Mouse (Mus musculus) midbrain, embryonic 14.5 days (tissue): ENCODE data around the gene Olfr70. TPM values are rescaled to one million over a fixed set of nuclear protein-coding genes. Genes with fewer than 3 reads are reported as not detected.
A peak's percentile ranks its signal among the peaks of the same experiment; 100 is the strongest.

Source experiments
- ATAC-seq: fragments of 200-750 bp; cut with Nextera tagmentation; 2 replicates; pipeline ENCODE4 v1.8.0; 2017; ENCODE audit warnings: moderate number of reproducible peaks, moderate library complexity; ENCODE audit not compliant: low FRiP score, low TSS enrichment
- DNase-seq: peaks from one replicate; pipeline ENCODE4 v3.0.0-alpha.2; 2015
- H3K27ac ChIP-seq: fragments of 300-500 bp; sonication (generic); replicated peaks from 2 replicates; pipeline ENCODE4 v1.5.1; 2014; ENCODE audit warnings: mild to moderate bottlenecking, low read depth, low read length, moderate library complexity
- H3K27me3 ChIP-seq: fragments of 300-500 bp; sonication (generic); 2 replicates; pipeline ENCODE4 v1.6.1; 2014; ENCODE audit warnings: low read length, control low read depth, mixed read lengths; ENCODE audit not compliant: control insufficient read depth, insufficient read depth
- H3K36me3 ChIP-seq: fragments of 300-500 bp; sonication (generic); 2 replicates; pipeline ENCODE4 v1.6.1; 2014; ENCODE audit warnings: low read length, control low read depth; ENCODE audit not compliant: control insufficient read depth, insufficient read depth
- H3K4me1 ChIP-seq: fragments of 300-500 bp; sonication (generic); 2 replicates; pipeline ENCODE4 v1.6.1; 2014; ENCODE audit warnings: mild to moderate bottlenecking, antibody characterized with exemption, low read length, control low read depth; ENCODE audit not compliant: control insufficient read depth, insufficient read depth
- H3K4me2 ChIP-seq: fragments of 300-500 bp; sonication (generic); 2 replicates; pipeline ENCODE4 v1.6.1; 2014; ENCODE audit warnings: mild to moderate bottlenecking, low read length, moderate library complexity
- H3K4me3 ChIP-seq: fragments of 300-500 bp; sonication (generic); replicated peaks from 2 replicates; pipeline ENCODE4 v1.5.1; 2014; ENCODE audit warnings: low read depth, low read length
- H3K9ac ChIP-seq: fragments of 300-500 bp; sonication (generic); replicated peaks from 2 replicates; pipeline ENCODE4 v1.6.1; 2014; ENCODE audit warnings: mild to moderate bottlenecking, low read length, moderate library complexity
- H3K9me3 ChIP-seq: fragments of 300-500 bp; sonication (generic); 2 replicates; pipeline ENCODE4 v1.6.1; 2016; ENCODE audit warnings: low read length, control low read depth, mixed read lengths; ENCODE audit not compliant: control insufficient read depth
- WGBS: fragments of 180-500 bp; shearing (Covaris S2); extraction: QIAGEN DNeasy Blood & Tissue Kit; methylation state at CpG from one replicate; pipeline ENCODE4 v1.1.7; 2014; 5-methylcytosine and 5-hydroxymethylcytosine counted together
- polyA plus RNA-seq: library from polyadenylated mRNA; unstranded; fragments of >200 nt; fragmentation: Nextera tagmentation; extraction: Ambion mirVana; gene quantifications from 2 replicates; pipeline ENCODE4 v1.2.1, GENCODE M21; 2014

The Olfr70 gene
- polyA plus RNA-seq, 1 experiment from 2014 or later, result not detected

DNA sequence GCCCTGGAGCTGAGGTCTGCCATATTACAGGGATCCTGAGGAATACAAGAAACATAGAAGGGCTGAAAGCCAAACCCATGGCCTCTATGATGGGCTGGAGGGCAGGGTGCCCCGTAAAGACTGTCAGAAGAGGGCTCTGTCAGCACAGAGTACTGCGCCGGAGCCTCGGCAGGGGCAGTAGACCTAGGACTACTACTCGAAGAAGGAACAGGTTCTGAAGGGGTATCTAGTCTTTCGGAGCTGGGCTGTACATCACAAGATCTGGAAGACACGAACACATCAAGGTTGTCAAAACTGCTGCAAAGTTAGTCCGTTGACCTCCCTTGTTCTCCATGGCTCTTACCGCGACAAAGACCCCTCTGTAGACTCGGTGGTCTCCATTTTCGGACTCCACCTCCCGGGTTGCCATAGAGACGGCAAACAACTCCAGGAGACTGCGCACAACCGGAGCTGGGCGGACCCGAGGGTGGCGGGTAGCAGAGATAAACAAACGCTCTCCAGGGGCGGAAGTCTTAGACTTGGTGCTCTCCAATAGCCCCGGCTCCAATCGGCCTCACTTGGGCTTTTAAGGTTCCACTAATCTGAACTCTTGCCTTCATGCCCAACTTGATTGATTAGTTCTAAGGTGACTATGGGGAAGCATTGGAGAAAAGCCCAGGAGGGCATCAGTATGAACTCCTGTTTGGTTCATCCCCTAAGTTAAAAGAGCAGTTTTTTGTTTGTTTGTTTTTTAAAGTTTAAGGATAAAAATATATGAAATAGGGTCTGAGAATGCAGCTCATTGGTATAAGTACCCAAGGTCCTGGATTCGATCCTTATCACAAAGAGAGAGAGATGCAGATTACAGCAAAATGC, 47.2 kb downstream of the Olfr70 start, which contains the start of gene Spag8:
TSS of gene Spag8 (minus strand) at position 434 of the 855 bp plus-strand sequence.
- ATAC-seq (no peak), DNase-seq (peak; percentile 76)
- Histone ChIP-seq H3K9ac (no peak within 1 kb of the TSS), H3K4me2 (peak within 1 kb of the TSS; percentile 44), H3K4me3 (peak within 1 kb of the TSS; percentile 19), H3K9me3 (no peaks in the 10 kb centered on the region), H3K27me3 (no peaks in the 10 kb centered on the region), H3K4me1 (peaks cover 4% of the 10 kb centered on the region; the same call in 1 of the 2 replicates), H3K36me3 (peaks cover 11% of the 10 kb centered on the region; the same call in 1 of the 2 replicates), H3K27ac (0 out of 2 replicates have a peak within 1 kb of the TSS, but pooled peaks have one; percentile 41)
- WGBS, result 9% methylated on average over 24 of the region's 24 CpGs

DNA sequence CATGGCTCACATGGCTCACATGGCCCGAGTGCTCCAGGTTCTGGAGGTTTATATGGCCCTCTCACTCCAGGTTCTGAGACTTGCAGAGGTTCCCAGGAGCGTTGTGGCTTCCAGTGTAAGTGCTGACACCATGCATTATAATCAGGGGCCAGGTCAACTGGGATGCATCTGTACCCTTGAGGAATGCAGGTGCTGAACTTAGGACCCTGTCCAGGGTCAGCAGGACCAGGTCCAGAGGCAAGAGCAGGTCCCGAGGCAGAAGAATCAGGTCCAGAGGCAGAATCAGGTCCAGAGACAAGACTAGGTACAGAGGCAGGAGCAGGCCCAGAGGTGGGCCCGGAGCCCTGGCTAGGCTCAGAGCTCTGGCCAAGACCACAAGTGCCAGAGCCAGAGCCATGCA, 47.9 kb downstream of the Olfr70 start:
- DNase-seq, result no peak
- no peaks in the 10 kb centered on the region for H3K27me3 ChIP-seq
- no peaks in the 10 kb centered on the region for H3K9me3 ChIP-seq
- peak overlapping the region; percentile 19 for H3K4me3 ChIP-seq
- H3K9ac ChIP-seq, result no peak overlapping the region
- WGBS, result 92% methylated on average over 4 of the region's 4 CpGs
- H3K4me1 ChIP-seq, result peaks cover 4% of the 10 kb centered on the region; the same call in 1 of the 2 replicates
- no peak for ATAC-seq
- 0 out of 2 replicates have a peak overlapping the region, but pooled peaks have one; percentile 41 for H3K27ac ChIP-seq
- H3K4me2 ChIP-seq, result peak overlapping the region; percentile 44
- peaks cover 11% of the 10 kb centered on the region; the same call in 1 of the 2 replicates for H3K36me3 ChIP-seq

DNA sequence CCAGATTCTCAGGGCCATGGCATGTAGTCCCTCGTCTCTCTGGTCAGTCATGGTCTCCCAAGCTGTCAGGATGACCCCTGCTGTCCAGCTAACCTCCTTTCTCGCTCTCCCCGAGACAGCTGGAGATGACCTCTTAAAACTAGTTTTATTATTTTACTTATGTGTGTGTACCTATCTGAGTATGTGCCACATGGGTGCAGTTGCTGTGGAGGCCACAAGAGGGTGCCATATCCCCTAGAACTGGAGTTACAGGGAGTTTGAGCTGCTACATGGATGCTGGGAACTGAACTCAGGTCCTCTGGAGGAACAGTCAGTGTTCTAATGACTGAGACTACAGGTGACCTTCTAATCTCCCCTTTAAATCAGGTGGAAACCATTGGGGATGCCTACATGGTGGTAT, 50.8 kb downstream of the Olfr70 start:
- Histone ChIP-seq H3K4me1 (no peaks in the 10 kb centered on the region; the same call in 1 of the 2 replicates), H3K4me2 (no peak overlapping the region), H3K27me3 (no peaks in the 10 kb centered on the region), H3K27ac (no peak overlapping the region), H3K36me3 (peaks cover 18% of the 10 kb centered on the region; the same call in 1 of the 2 replicates), H3K9me3 (no peaks in the 10 kb centered on the region), H3K4me3 (no peak overlapping the region), H3K9ac (no peak overlapping the region)
- ATAC-seq (no peak), DNase-seq (no peak)
- WGBS, result 93% methylated on average over 3 of the region's 3 CpGs

Other genes starting within 250 kb of the Olfr70 start
- 7.9 and 12.9 TPM in 2 replicates for gene Cd72, start 246.2 kb downstream of the Olfr70 start, polyA plus RNA-seq
- gene Sit1, start 217.1 kb downstream of the Olfr70 start, polyA plus RNA-seq, result not detected in 2 replicates
- gene Ccdc107, start 207.9 kb downstream of the Olfr70 start, polyA plus RNA-seq, result 68.1 and 80.6 TPM in 2 replicates
- gene Arhgef39, start 201.1 kb downstream of the Olfr70 start, polyA plus RNA-seq, result 5.0 and 6.0 TPM in 2 replicates
- gene Car9, start 193.8 kb downstream of the Olfr70 start, polyA plus RNA-seq, result 0.30 TPM in 1 of 2 replicates, not detected in the other
- gene Tpm2, start 177.0 kb downstream of the Olfr70 start, polyA plus RNA-seq, result 3.6 and 10.8 TPM in 2 replicates
- 80.9 and 82.8 TPM in 2 replicates for gene Creb3, start 138.5 kb downstream of the Olfr70 start, polyA plus RNA-seq
- gene Tln1, start 138.1 kb downstream of the Olfr70 start, polyA plus RNA-seq, result 60.3 and 65.5 TPM in 2 replicates
- 27.2 and 28.5 TPM in 2 replicates for gene Rgp1, start 122.1 kb downstream of the Olfr70 start, polyA plus RNA-seq
- 50.5 and 53.4 TPM in 2 replicates for gene Gba2, start 121.9 kb downstream of the Olfr70 start, polyA plus RNA-seq
- 2.1 TPM in 2 replicates for gene Msmp, start 116.3 kb downstream of the Olfr70 start, polyA plus RNA-seq
- gene Npr2, start 68.9 kb downstream of the Olfr70 start, polyA plus RNA-seq, result 15.1 and 16.2 TPM in 2 replicates
- 5.1 and 5.8 TPM in 2 replicates for gene Spag8, start 47.2 kb downstream of the Olfr70 start, polyA plus RNA-seq
- gene Hint2, start 44.3 kb downstream of the Olfr70 start, polyA plus RNA-seq, result 68.8 and 81.3 TPM in 2 replicates
- gene Tmem8b, start 31.8 kb downstream of the Olfr70 start, polyA plus RNA-seq, result 11.2 and 13.3 TPM in 2 replicates
- gene Fam221b, start 31.7 kb downstream of the Olfr70 start, polyA plus RNA-seq, result 2.7 and 2.9 TPM in 2 replicates
- gene Olfr71, start 9.4 kb upstream of the Olfr70 start, polyA plus RNA-seq, result 0.16 TPM in 1 of 2 replicates, not detected in the other
- gene Hrct1, start 26.4 kb upstream of the Olfr70 start, polyA plus RNA-seq, result 0.20 and 0.30 TPM in 2 replicates
- not detected in 2 replicates for gene Spaar, start 29.2 kb upstream of the Olfr70 start, polyA plus RNA-seq
- not detected in 2 replicates for gene Olfr159, start 70.2 kb upstream of the Olfr70 start, polyA plus RNA-seq
- gene Olfr156, start 123.1 kb upstream of the Olfr70 start, polyA plus RNA-seq, result not detected in 2 replicates
- not detected in 2 replicates for gene Olfr157, start 139.4 kb upstream of the Olfr70 start, polyA plus RNA-seq
- gene Olfr155, start 150.8 kb upstream of the Olfr70 start, polyA plus RNA-seq, result not detected in 2 replicates
- gene Reck, start 174.7 kb upstream of the Olfr70 start, polyA plus RNA-seq, result 4.4 and 6.8 TPM in 2 replicates